Mouse (Mus musculus): Measurements from ENCODE around the gene Hsd17b13. TPM values are rescaled to one million over a fixed set of nuclear protein-coding genes. Genes with fewer than 3 reads are reported as not detected.

Hsd17b13 gene
- polyA plus RNA-seq, 1 experiment, result 5.7 TPM

DNA sequence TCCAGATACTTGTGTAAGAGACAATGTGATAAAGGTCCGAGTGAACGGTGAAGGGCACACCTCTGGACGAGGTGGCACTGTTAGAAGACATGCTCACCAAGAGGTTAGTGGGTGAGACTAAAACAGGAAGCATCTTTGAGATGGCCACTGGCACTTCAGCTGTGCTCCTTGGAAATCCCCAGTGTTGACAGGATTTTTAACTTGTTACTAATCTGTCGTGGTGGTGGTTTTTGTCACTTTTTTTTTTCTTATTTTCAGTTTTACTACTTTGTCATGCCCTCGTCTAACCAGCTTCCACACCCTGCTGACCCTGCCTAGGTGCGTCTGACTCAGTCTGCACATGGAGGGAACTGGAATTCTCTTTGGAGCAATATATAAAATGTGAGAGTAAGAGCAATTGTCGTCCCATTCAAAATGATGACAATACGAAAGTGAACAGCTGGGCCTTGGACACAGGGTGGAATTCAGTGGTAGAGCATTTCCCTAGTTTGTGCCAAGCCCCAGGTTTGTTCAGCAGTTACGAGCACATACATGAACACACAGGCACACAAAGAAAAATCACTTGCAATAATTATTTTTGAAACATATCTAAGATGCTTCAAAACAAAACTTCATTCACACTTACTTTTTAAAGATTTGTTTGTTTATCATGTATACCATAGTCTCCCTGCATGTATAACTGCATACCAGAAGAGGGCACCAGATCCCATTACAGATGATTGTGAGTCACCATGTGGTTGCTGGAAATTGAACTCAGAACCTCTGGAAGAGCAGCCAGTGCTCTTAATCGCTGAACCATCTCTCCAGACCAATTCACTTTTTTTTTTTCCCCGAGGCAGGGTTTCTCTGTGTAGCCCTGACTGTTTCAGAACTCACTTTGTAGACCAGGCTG lies 62.6 kb downstream of the Hsd17b13 start:
- WGBS, result 59% methylated on average over 11 of the region's 11 CpGs
- no peaks in the 10 kb centered on the region for H3K27me3 ChIP-seq (ENCODE audit: control insufficient read depth, insufficient read depth, low read length)

DNA sequence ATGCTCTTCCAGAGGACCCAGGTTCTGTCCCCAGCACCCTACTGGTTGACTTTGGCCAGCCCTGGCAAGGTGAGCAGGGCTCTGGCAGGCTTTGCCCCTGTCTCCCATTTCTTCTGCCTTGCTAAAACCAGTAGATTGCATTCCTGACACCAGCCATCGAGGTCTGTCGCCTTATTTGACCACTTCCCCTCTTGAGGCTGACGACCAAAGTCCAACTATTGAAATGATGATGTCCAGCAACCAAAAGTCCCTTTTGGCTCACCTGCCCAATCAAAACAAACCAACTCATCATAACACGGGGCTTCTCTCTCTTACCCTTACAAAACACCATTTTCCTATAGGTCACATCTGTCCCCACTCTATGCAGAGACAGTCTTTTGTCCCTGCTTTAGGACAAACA lies 64.1 kb downstream of the Hsd17b13 start:
- TF ChIP-seq CTCF (IDR thresholded peaks at IDR 0.05; ENCODE audit: extremely low read depth, insufficient read length, insufficient replicate concordance, low read depth, low read length), result no peak
- no peak for TF ChIP-seq POLR2A (IDR thresholded peaks at IDR 0.05; ENCODE audit: low read depth, low read length)
- H3K36me3 ChIP-seq (ENCODE audit: control insufficient read depth, insufficient read depth, low read length), result no peaks in the 10 kb centered on the region
- WGBS, result 65% methylated on average over 4 of the region's 4 CpGs
- H3K27ac ChIP-seq (ENCODE audit: insufficient read depth, low read depth, low read length), result no peak overlapping the region
- H3K4me3 ChIP-seq (ENCODE audit: low read depth, low read length), result no peak overlapping the region
- H3K27me3 ChIP-seq (ENCODE audit: control insufficient read depth, insufficient read depth, low read length), result no peaks in the 10 kb centered on the region
- 0 out of 2 replicates have a peak, but pooled peaks cover 2% of the 10 kb centered on the region for H3K4me1 ChIP-seq (ENCODE audit: control insufficient read depth, insufficient read depth, insufficient read length, low read length)

More for the DNA sequence above, 62.6 kb downstream of the Hsd17b13 start:
- no peak overlapping the region for H3K4me3 ChIP-seq (ENCODE audit: low read depth, low read length)
- no peak for TF ChIP-seq CTCF (IDR thresholded peaks at IDR 0.05; ENCODE audit: extremely low read depth, insufficient read length, insufficient replicate concordance, low read depth, low read length)
- TF ChIP-seq POLR2A (IDR thresholded peaks at IDR 0.05; ENCODE audit: low read depth, low read length), result no peak
- no peak overlapping the region for H3K27ac ChIP-seq (ENCODE audit: insufficient read depth, low read depth, low read length)
- H3K36me3 ChIP-seq (ENCODE audit: control insufficient read depth, insufficient read depth, low read length), result no peaks in the 10 kb centered on the region
- 0 out of 2 replicates have a peak, but pooled peaks cover 2% of the 10 kb centered on the region for H3K4me1 ChIP-seq (ENCODE audit: control insufficient read depth, insufficient read depth, insufficient read length, low read length)

DNA sequence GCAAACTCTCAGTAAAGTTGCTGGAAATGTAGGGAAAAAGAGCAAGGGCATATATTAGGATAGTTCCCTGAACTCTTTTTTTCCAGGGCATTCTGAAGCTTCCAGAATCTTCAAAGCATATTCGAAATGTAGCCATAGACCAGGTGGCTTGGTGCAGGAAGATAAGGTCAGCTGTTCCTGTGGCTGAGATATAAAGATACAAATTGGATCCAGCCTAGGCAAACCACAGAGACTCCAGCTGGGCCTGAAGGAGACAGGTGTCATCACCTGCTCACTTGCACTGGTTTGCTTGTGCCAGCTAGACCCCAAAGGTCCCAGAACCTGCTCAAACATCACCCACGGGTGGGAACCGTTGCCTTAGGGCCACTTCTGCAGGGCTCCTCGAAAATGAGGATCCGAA lies 65.7 kb downstream of the Hsd17b13 start:
- no peaks in the 10 kb centered on the region for H3K36me3 ChIP-seq (ENCODE audit: control insufficient read depth, insufficient read depth, low read length)
- H3K27ac ChIP-seq (ENCODE audit: insufficient read depth, low read depth, low read length), result no peak overlapping the region
- no peak overlapping the region for H3K4me3 ChIP-seq (ENCODE audit: low read depth, low read length)
- H3K4me1 ChIP-seq (ENCODE audit: control insufficient read depth, insufficient read depth, insufficient read length, low read length), result no peaks in the 10 kb centered on the region
- no peaks in the 10 kb centered on the region for H3K27me3 ChIP-seq (ENCODE audit: control insufficient read depth, insufficient read depth, low read length)
- TF ChIP-seq CTCF (IDR thresholded peaks at IDR 0.05; ENCODE audit: extremely low read depth, insufficient read length, insufficient replicate concordance, low read depth, low read length) (no peak), POLR2A (IDR thresholded peaks at IDR 0.05; ENCODE audit: low read depth, low read length) (no peak)
- 56% methylated on average over 5 of the region's 5 CpGs for WGBS

DNA sequence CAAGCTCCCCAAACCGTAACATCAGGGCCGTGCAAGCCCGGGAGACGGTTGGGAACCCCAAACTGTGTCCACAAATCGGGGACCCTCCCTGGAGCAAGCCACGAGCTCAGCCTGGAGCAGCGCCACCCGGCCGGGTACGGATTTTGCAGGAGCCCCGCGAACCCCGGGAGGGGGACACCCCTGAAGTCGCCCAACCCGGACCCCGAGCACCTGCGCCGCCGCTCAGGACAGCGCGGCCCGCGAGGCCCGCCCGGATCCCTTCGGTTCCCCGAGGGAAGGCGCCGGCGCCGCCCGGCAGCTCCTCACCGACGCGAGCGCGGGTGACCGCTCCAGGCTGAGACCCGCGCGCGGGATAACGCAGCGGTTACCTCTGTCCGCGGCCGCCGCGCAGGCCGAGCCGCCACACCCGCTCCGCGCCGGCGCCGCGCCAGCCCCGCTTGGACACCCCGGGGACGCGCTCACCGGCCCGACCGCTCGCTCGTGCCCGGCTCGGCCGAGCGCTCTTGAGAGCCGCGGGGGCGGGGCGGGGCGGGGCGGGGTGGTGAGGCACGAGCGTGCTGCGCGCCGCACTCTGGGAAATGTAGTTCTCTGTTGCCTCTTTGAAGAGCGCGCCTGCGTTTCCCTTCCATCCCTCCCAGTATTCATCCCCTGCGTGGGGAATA lies 66.3 kb downstream of the Hsd17b13 start, which contains the start of gene Klhl8:
Klhl8 (minus strand) TSS at position 512 of the 662 bp plus-strand sequence.
- Histone ChIP-seq H3K4me1 (ENCODE audit: control insufficient read depth, insufficient read depth, insufficient read length, low read length) (no peaks in the 10 kb centered on the region), H3K4me3 (ENCODE audit: low read depth, low read length) (peak within 1 kb of the TSS; percentile 96), H3K36me3 (ENCODE audit: control insufficient read depth, insufficient read depth, low read length) (no peaks in the 10 kb centered on the region), H3K27me3 (ENCODE audit: control insufficient read depth, insufficient read depth, low read length) (no peaks in the 10 kb centered on the region), H3K27ac (ENCODE audit: insufficient read depth, low read depth, low read length) (no peak within 1 kb of the TSS)
- WGBS, result under 1% methylated on average over 86 of the region's 86 CpGs
- TF ChIP-seq POLR2A (IDR thresholded peaks at IDR 0.05; ENCODE audit: low read depth, low read length) (no peak), CTCF (IDR thresholded peaks at IDR 0.05; ENCODE audit: extremely low read depth, insufficient read length, insufficient replicate concordance, low read depth, low read length) (no peak)

DNA sequence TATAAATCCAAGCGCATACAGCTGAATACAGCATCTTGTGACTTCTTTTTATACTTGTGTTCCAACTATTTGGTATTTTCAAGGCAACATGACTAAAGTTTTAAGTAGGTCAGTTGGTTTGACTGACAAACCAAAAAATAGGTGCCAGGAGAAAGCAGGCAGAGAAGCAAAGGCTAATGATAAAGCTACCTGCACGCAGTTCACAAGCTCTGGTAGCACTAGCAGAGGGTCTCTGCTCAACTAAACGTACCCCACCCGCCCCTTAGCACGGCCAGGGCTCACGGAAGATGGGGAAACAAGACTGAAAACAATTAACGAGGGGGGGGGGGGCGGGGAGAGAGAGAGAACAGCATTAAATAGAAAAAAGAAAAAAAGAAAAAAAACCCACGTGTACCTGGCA lies 67.1 kb downstream of the Hsd17b13 start:
- WGBS, result 18% methylated on average over 9 of the region's 9 CpGs
- no peak overlapping the region for H3K4me3 ChIP-seq (ENCODE audit: low read depth, low read length)
- no peaks in the 10 kb centered on the region for H3K27me3 ChIP-seq (ENCODE audit: control insufficient read depth, insufficient read depth, low read length)
- no peaks in the 10 kb centered on the region for H3K4me1 ChIP-seq (ENCODE audit: control insufficient read depth, insufficient read depth, insufficient read length, low read length)
- no peak overlapping the region for H3K27ac ChIP-seq (ENCODE audit: insufficient read depth, low read depth, low read length)
- H3K36me3 ChIP-seq (ENCODE audit: control insufficient read depth, insufficient read depth, low read length), result no peaks in the 10 kb centered on the region
- TF ChIP-seq CTCF (IDR thresholded peaks at IDR 0.05; ENCODE audit: extremely low read depth, insufficient read length, insufficient replicate concordance, low read depth, low read length) (no peak), POLR2A (IDR thresholded peaks at IDR 0.05; ENCODE audit: low read depth, low read length) (no peak)

DNA sequence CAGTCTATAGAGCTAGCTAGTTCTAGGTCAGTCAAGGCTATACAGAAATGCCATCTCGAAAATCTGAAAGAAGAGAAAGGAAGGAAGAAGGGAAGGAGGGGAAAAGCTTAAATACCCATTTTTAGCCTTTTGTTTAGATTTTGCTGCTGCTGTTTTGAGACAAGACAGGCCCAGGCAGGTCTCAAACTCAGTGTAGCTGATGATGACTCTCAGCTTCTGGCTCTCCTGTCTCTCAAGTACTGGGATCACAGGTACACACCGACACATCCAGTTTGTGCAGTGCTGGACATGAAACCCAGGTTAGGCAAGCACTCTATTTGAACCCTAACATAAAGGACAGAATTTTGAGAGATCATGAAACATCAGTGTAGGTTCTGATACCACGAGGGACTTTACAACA lies 67.7 kb downstream of the Hsd17b13 start:
- no peaks in the 10 kb centered on the region for H3K4me1 ChIP-seq (ENCODE audit: control insufficient read depth, insufficient read depth, insufficient read length, low read length)
- no peak for TF ChIP-seq CTCF (IDR thresholded peaks at IDR 0.05; ENCODE audit: extremely low read depth, insufficient read length, insufficient replicate concordance, low read depth, low read length)
- no peak for TF ChIP-seq POLR2A (IDR thresholded peaks at IDR 0.05; ENCODE audit: low read depth, low read length)
- H3K36me3 ChIP-seq (ENCODE audit: control insufficient read depth, insufficient read depth, low read length), result no peaks in the 10 kb centered on the region
- H3K4me3 ChIP-seq (ENCODE audit: low read depth, low read length), result no peak overlapping the region
- 73% methylated on average over 3 of the region's 3 CpGs for WGBS
- H3K27me3 ChIP-seq (ENCODE audit: control insufficient read depth, insufficient read depth, low read length), result no peaks in the 10 kb centered on the region
- no peak overlapping the region for H3K27ac ChIP-seq (ENCODE audit: insufficient read depth, low read depth, low read length)

DNA sequence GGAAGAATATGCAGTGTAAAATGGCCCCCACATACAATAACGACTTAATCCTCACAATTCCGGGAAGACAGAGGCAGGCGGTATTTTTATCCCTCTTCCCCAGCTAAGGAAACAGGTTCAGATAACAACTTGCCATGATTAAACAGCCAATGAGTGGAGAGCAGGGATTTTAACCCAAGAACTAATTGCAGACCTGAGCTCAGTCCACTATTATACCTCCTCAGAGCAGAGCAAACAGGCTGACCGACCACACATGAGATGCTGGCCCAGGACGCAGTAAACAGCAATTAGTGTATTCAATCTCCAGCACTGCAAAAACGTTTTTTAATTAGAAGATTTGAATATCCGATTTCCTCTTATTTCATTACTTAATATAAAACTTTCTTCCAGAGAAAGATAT lies 68.4 kb downstream of the Hsd17b13 start:
- no peak overlapping the region for H3K4me3 ChIP-seq (ENCODE audit: low read depth, low read length)
- no peaks in the 10 kb centered on the region for H3K4me1 ChIP-seq (ENCODE audit: control insufficient read depth, insufficient read depth, insufficient read length, low read length)
- no peaks in the 10 kb centered on the region for H3K27me3 ChIP-seq (ENCODE audit: control insufficient read depth, insufficient read depth, low read length)
- WGBS, result 75% methylated on average over 7 of the region's 7 CpGs
- TF ChIP-seq CTCF (IDR thresholded peaks at IDR 0.05; ENCODE audit: extremely low read depth, insufficient read length, insufficient replicate concordance, low read depth, low read length), result no peak
- no peak for TF ChIP-seq POLR2A (IDR thresholded peaks at IDR 0.05; ENCODE audit: low read depth, low read length)
- H3K36me3 ChIP-seq (ENCODE audit: control insufficient read depth, insufficient read depth, low read length), result no peaks in the 10 kb centered on the region
- H3K27ac ChIP-seq (ENCODE audit: insufficient read depth, low read depth, low read length), result no peak overlapping the region

All from small intestine, adult 2 months (tissue).